ENCODE assay signal across 14 mouse cellular contexts in genomic region chr9:116974134-116974533, GRCm38 (mm10).
A peak's percentile ranks its signal among the peaks of the same experiment; 100 is the strongest.
DNase-seq lines count a peak whose midpoint lies in the region; ATAC-seq and TF ChIP-seq lines count a peak whose summit lies in the region.
"Had no signal": no experiment of that assay in that cellular context is flagged by ENCODE, and none has a peak within 500 bp of the region (broad histone marks: within the 10 kb centered on the region; RNA-seq: fewer than 3 reads in every experiment).

No protein-coding gene starts in this region.

- TF ChIP-seq CTCF in intestine, postnatal 0 days (IDR thresholded peaks at IDR 0.05; ENCODE audit: low read depth) = peak; percentile 51
- TF ChIP-seq CTCF in lung, adult 2 months (IDR thresholded peaks at IDR 0.05; ENCODE audit: insufficient read depth, low read length) = 0 out of 2 replicates have a peak, but pooled peaks have one; percentile 11

- no peaks in the 10 kb centered on the region for H3K9me3 ChIP-seq in intestine, postnatal 0 days (ENCODE audit: control insufficient read depth)
- no peaks in the 10 kb centered on the region for H3K9me3 ChIP-seq in intestine, embryonic 15.5 days
- H3K9me3 ChIP-seq in limb, embryonic 10.5 days (replicated peaks) = no peaks in the 10 kb centered on the region
- H3K9me3 ChIP-seq: hindbrain, embryonic 13.5 days; liver, embryonic 13.5 days; midbrain, embryonic 13.5 days had no signal

- H3K4me2 ChIP-seq in intestine, postnatal 0 days (replicated peaks; ENCODE audit: low read depth) = no peak overlapping the region
- no peak overlapping the region for H3K4me2 ChIP-seq in intestine, embryonic 15.5 days (replicated peaks)
- H3K4me2 ChIP-seq: hindbrain, embryonic 13.5 days; liver, embryonic 13.5 days; midbrain, embryonic 13.5 days had no signal

- H3K9ac ChIP-seq in intestine, postnatal 0 days (ENCODE audit: low read depth, low read length) = no peak overlapping the region
- H3K9ac ChIP-seq in intestine, embryonic 15.5 days = no peak overlapping the region
- H3K9ac ChIP-seq: forebrain, postnatal 0 days; hindbrain, embryonic 13.5 days; liver, embryonic 13.5 days; midbrain, embryonic 13.5 days had no signal

- no peaks in the 10 kb centered on the region for H3K36me3 ChIP-seq in intestine, postnatal 0 days (ENCODE audit: control insufficient read depth, insufficient read depth)
- no peaks in the 10 kb centered on the region for H3K36me3 ChIP-seq in intestine, embryonic 15.5 days
- peaks cover 9% of the 10 kb centered on the region; the same call in 1 of the 2 replicates for H3K36me3 ChIP-seq in limb, embryonic 10.5 days
- H3K36me3 ChIP-seq: hindbrain, embryonic 13.5 days; liver, embryonic 13.5 days; midbrain, embryonic 13.5 days had no signal

- no peaks in the 10 kb centered on the region for H3K4me1 ChIP-seq in intestine, postnatal 0 days (replicated peaks; ENCODE audit: control insufficient read depth, insufficient read depth, low read length)
- H3K4me1 ChIP-seq in intestine, embryonic 15.5 days (replicated peaks) = no peaks in the 10 kb centered on the region
- peaks cover 2% of the 10 kb centered on the region; the same call in 1 of the 2 replicates for H3K4me1 ChIP-seq in lung, adult 2 months (ENCODE audit: control insufficient read depth, insufficient read depth, low read length)
- 0 out of 2 replicates have a peak, but pooled peaks cover 5% of the 10 kb centered on the region for H3K4me1 ChIP-seq in limb, embryonic 10.5 days
- H3K4me1 ChIP-seq: hindbrain, embryonic 13.5 days; liver, embryonic 13.5 days; midbrain, embryonic 13.5 days had no signal

- TF ChIP-seq POLR2A in lung, adult 2 months (IDR thresholded peaks at IDR 0.05; ENCODE audit: borderline replicate concordance, extremely low read depth, low read depth, low read length) = no peak

- H3K27ac ChIP-seq in intestine, postnatal 0 days (ENCODE audit: low read depth, low read length) = no peak overlapping the region
- no peak overlapping the region for H3K27ac ChIP-seq in intestine, embryonic 15.5 days
- H3K27ac ChIP-seq in limb, embryonic 10.5 days = peak overlapping the region; percentile 26; the same call in 1 of the 2 replicates
- H3K27ac ChIP-seq: hindbrain, embryonic 13.5 days; liver, embryonic 13.5 days; midbrain, embryonic 13.5 days had no signal

- no peak for DNase-seq in lung, adult 2 months
- no peak for DNase-seq in lung, postnatal 25 days (ENCODE audit: low spot score)
- DNase-seq in NIH3T3 (ENCODE audit: low read depth) = peak; percentile 5
- DNase-seq in limb, embryonic 10.5 days (ENCODE audit: low spot score) = peak; percentile 27
- DNase-seq in thymus, postnatal 10 days (ENCODE audit: low spot score in 2 of 2) = no peak
- DNase-seq: cerebellum, adult 11 months; forebrain, postnatal 0 days; liver, embryonic 13.5 days had no signal

- no peak overlapping the region for H3K4me3 ChIP-seq in intestine, postnatal 0 days (ENCODE audit: low read depth, low read length)
- no peak overlapping the region for H3K4me3 ChIP-seq in intestine, embryonic 15.5 days (replicated peaks)
- no peak overlapping the region for H3K4me3 ChIP-seq in lung, adult 2 months (replicated peaks; ENCODE audit: extremely low read depth, low read depth, low read length)
- no peak overlapping the region for H3K4me3 ChIP-seq in limb, embryonic 10.5 days
- H3K4me3 ChIP-seq: hindbrain, embryonic 13.5 days; liver, embryonic 13.5 days; midbrain, embryonic 13.5 days had no signal

- WGBS in intestine, postnatal 0 days = 92% methylated on average over 3 of the region's 3 CpGs
- 94% methylated on average over 3 of the region's 3 CpGs for WGBS in intestine, embryonic 15.5 days
- WGBS in lung, adult 2 months = 67% methylated on average over 3 of the region's 3 CpGs
- 97% methylated on average over 3 of the region's 3 CpGs for WGBS in limb, embryonic 10.5 days

- no peak for ATAC-seq in intestine, postnatal 0 days
- no peak for ATAC-seq in intestine, embryonic 15.5 days
- ATAC-seq: activated CD4-positive, CD25-positive, alpha-beta regulatory T cell, adult 4 months; forebrain, postnatal 0 days; midbrain, embryonic 13.5 days had no signal

- H3K27me3 ChIP-seq in intestine, postnatal 0 days (replicated peaks; ENCODE audit: control insufficient read depth, insufficient read depth, low read length) = no peaks in the 10 kb centered on the region
- no peaks in the 10 kb centered on the region for H3K27me3 ChIP-seq in intestine, embryonic 15.5 days (replicated peaks)
- no peaks in the 10 kb centered on the region for H3K27me3 ChIP-seq in limb, embryonic 10.5 days (ENCODE audit: low read depth, poor library complexity, severe bottlenecking)
- H3K27me3 ChIP-seq: CH12.LX; hindbrain, embryonic 13.5 days; liver, embryonic 13.5 days; midbrain, embryonic 13.5 days had no signal

Comparison
In these comparisons a context has a peak if more than half of its experiments do, and no peak if none do; other contexts are left out.
1. DNase-seq: peak in NIH3T3 (single experiment) and limb, embryonic 10.5 days (single experiment); none in lung, adult 2 months (single experiment), lung, postnatal 25 days (single experiment) and thymus, postnatal 10 days (0 of 2).